In the genomic region with DNA sequence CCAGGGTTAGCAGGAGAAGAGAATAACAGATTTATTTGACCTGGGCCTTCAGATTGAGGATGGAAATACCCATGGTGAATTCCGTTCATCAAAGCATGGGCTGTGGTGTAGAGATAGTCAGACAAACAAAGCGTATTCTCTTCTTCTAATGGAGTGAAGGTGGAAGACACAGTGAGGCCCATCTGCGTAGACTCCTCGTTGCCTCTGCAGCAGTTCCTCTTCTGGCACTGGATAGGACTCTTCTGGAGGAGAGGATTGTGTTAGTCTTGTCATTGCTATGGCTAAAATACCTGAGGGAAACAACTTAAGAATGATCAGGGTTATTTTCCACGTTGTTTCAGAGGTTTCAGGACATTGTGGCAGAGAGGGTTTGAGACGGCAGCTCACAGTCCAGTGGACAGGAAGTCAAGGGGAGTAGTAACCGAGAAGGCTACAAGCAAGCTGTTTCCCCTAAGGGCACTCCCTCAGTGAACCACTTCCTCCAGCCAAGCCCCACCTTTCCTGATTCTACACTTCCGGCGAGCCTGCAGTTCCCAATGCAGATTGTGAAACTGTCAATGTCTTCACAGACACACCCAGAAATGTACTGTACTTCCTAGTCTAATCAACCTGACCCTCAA, we compare ENCODE assay signal across 7 mouse cellular contexts. TPM values are rescaled to one million over a fixed set of nuclear protein-coding genes. Genes with fewer than 3 reads are reported as not detected.
DNase-seq lines count a peak whose midpoint lies in the region; ATAC-seq and TF ChIP-seq lines count a peak whose summit lies in the region.

No protein-coding gene starts in this region.

- no peaks in the 10 kb centered on the region for H3K4me1 ChIP-seq in ES-Bruce4 (ENCODE audit: control insufficient read depth, insufficient read depth, low read length)
- peaks cover 16% of the 10 kb centered on the region for H3K4me1 ChIP-seq in heart, embryonic 16.5 days (ENCODE audit: control insufficient read depth, insufficient read depth, low read length)
- peaks cover 13% of the 10 kb centered on the region for H3K4me1 ChIP-seq in liver, adult 2 months (ENCODE audit: control insufficient read depth, insufficient read depth, low read length)
- peaks cover 8% of the 10 kb centered on the region; the same call in 1 of the 2 replicates for H3K4me1 ChIP-seq in small intestine, adult 2 months (ENCODE audit: control insufficient read depth, insufficient read depth, insufficient read length, low read length)
- no peaks in the 10 kb centered on the region for H3K4me1 ChIP-seq in midbrain, embryonic 10.5 days

- H3K9me3 ChIP-seq in ES-Bruce4 (replicated peaks; ENCODE audit: control insufficient read depth, insufficient read depth, low read length, poor library complexity, severe bottlenecking): no peaks in the 10 kb centered on the region
- no peaks in the 10 kb centered on the region for H3K9me3 ChIP-seq in heart, embryonic 16.5 days (replicated peaks; ENCODE audit: control insufficient read depth, low read length)
- no peaks in the 10 kb centered on the region for H3K9me3 ChIP-seq in midbrain, embryonic 10.5 days (replicated peaks)

- H3K9ac ChIP-seq in ES-Bruce4 (ENCODE audit: low read depth, poor library complexity, severe bottlenecking): 0 out of 2 replicates have a peak overlapping the region, but pooled peaks have one; percentile 29
- no peak overlapping the region for H3K9ac ChIP-seq in heart, embryonic 16.5 days (ENCODE audit: low read length)
- H3K9ac ChIP-seq in liver, adult 2 months (ENCODE audit: low read depth, low read length): peak overlapping the region; percentile 1; the same call in 1 of the 2 replicates

- H3K79me2 ChIP-seq in liver, adult 2 months (ENCODE audit: control insufficient read depth, insufficient read depth, low read length): peaks cover 27% of the 10 kb centered on the region

- no peak for TF ChIP-seq EP300 in ES-Bruce4 (IDR thresholded peaks at IDR 0.05; ENCODE audit: insufficient read depth, low read depth, low read length)

- peaks cover 13% of the 10 kb centered on the region for H3K36me3 ChIP-seq in ES-Bruce4 (ENCODE audit: control insufficient read depth, insufficient read depth, low read length, poor library complexity, severe bottlenecking)
- peaks cover 20% of the 10 kb centered on the region for H3K36me3 ChIP-seq in heart, embryonic 16.5 days (ENCODE audit: control insufficient read depth, insufficient read depth)
- peaks cover 44% of the 10 kb centered on the region for H3K36me3 ChIP-seq in liver, adult 2 months (ENCODE audit: control insufficient read depth, insufficient read depth, low read length)
- peaks cover 27% of the 10 kb centered on the region for H3K36me3 ChIP-seq in small intestine, adult 2 months (ENCODE audit: control insufficient read depth, insufficient read depth, low read length)
- peaks cover 56% of the 10 kb centered on the region for H3K36me3 ChIP-seq in midbrain, embryonic 10.5 days

- 0 out of 2 replicates have a peak overlapping the region, but pooled peaks have one; percentile 3 for H3K4me3 ChIP-seq in ES-Bruce4 (ENCODE audit: low read depth, low read length)
- no peak overlapping the region for H3K4me3 ChIP-seq in heart, embryonic 16.5 days (ENCODE audit: low read length)
- H3K4me3 ChIP-seq in liver, adult 2 months (ENCODE audit: insufficient read depth, low read depth, low read length): no peak overlapping the region; the same call in 1 of the 2 replicates
- H3K4me3 ChIP-seq in small intestine, adult 2 months (ENCODE audit: low read depth, low read length): no peak overlapping the region
- H3K4me3 ChIP-seq in midbrain, embryonic 10.5 days: no peak overlapping the region

- peak overlapping the region; percentile 22 for H3K4me2 ChIP-seq in heart, embryonic 16.5 days (ENCODE audit: low read depth, low read length)

- peak; percentile 63 to 70 for DNase-seq in B cell, adult 2 months
- peak; percentile 52 for DNase-seq in liver, adult 2 months (ENCODE audit: extremely low read depth, low read depth, low spot score)
- DNase-seq in midbrain, embryonic 10.5 days (ENCODE audit: low spot score): no peak

- ATAC-seq in heart, embryonic 16.5 days (replicated peaks; ENCODE audit: extremely low read depth, insufficient read depth, low FRiP score): peak; percentile 56; the same call in 1 of the 2 replicates
- no peak for ATAC-seq in erythroblast, adult 5-6 weeks (replicated peaks; ENCODE audit: low FRiP score, poor library complexity, severe bottlenecking)

- TF ChIP-seq POLR2A in ES-Bruce4 (IDR thresholded peaks at IDR 0.05; ENCODE audit: insufficient read depth, low read length): no peak
- TF ChIP-seq POLR2A in liver, adult 2 months (IDR thresholded peaks at IDR 0.05; ENCODE audit: extremely low read depth, insufficient read depth, low read length): no peak
- peak; percentile 21; the same call in 1 of the 2 replicates for TF ChIP-seq POLR2A in small intestine, adult 2 months (IDR thresholded peaks at IDR 0.05; ENCODE audit: low read depth, low read length)

- H3K27ac ChIP-seq in ES-Bruce4 (ENCODE audit: insufficient read depth, low read length): peak overlapping the region; percentile 46; the same call in 1 of the 2 replicates
- peak overlapping the region; percentile 80 for H3K27ac ChIP-seq in heart, embryonic 16.5 days (ENCODE audit: low read length)
- peak overlapping the region; percentile 48 for H3K27ac ChIP-seq in liver, adult 2 months (replicated peaks; ENCODE audit: insufficient read depth, low read depth, low read length)
- peak overlapping the region; percentile 89 for H3K27ac ChIP-seq in small intestine, adult 2 months (ENCODE audit: insufficient read depth, low read depth, low read length)
- H3K27ac ChIP-seq in midbrain, embryonic 10.5 days (replicated peaks): no peak overlapping the region

- TF ChIP-seq CTCF in ES-Bruce4 (IDR thresholded peaks at IDR 0.05; ENCODE audit: low read depth, low read length): no peak
- no peak for TF ChIP-seq CTCF in liver, adult 2 months (IDR thresholded peaks at IDR 0.05; ENCODE audit: low read depth, low read length)
- no peak for TF ChIP-seq CTCF in small intestine, adult 2 months (IDR thresholded peaks at IDR 0.05; ENCODE audit: extremely low read depth, insufficient read length, insufficient replicate concordance, low read depth, low read length)

- H3K27me3 ChIP-seq in ES-Bruce4 (ENCODE audit: control insufficient read depth, insufficient read depth, low read length, poor library complexity, severe bottlenecking): no peaks in the 10 kb centered on the region
- H3K27me3 ChIP-seq in heart, embryonic 16.5 days (ENCODE audit: control insufficient read depth, insufficient read depth, low read length): no peaks in the 10 kb centered on the region
- no peaks in the 10 kb centered on the region for H3K27me3 ChIP-seq in liver, adult 2 months (ENCODE audit: control insufficient read depth, insufficient read depth, low read length)
- no peaks in the 10 kb centered on the region for H3K27me3 ChIP-seq in small intestine, adult 2 months (ENCODE audit: control insufficient read depth, insufficient read depth, low read length)
- H3K27me3 ChIP-seq in midbrain, embryonic 10.5 days (ENCODE audit: low read depth, poor library complexity, severe bottlenecking): no peaks in the 10 kb centered on the region

- 64% methylated on average over 9 of the region's 9 CpGs for WGBS in heart, embryonic 16.5 days
- 59% methylated on average over 9 of the region's 9 CpGs for WGBS in liver, adult 2 months
- 42% methylated on average over 9 of the region's 9 CpGs for WGBS in small intestine, adult 2 months
- WGBS in midbrain, embryonic 10.5 days: 85% methylated on average over 9 of the region's 9 CpGs

RNA-seq across cellular contexts. Expression of a gene that starts 10.8 kb away (rescaled TPM):
- polyA plus RNA-seq in ES-Bruce4 (2011; ENCODE audit: insufficient read depth, insufficient read length, low read depth, missing spikeins): not detected in 2 replicates
- polyA plus RNA-seq in heart, embryonic 16.5 days (2015; fragmentation: Nextera tagmentation; extraction: Ambion mirVana): 0.26 and 0.31 TPM in 2 replicates
- total RNA-seq in liver, adult 2 months (2014; rRNA removed): 0.40 and 0.46 TPM in 2 replicates
- 0.13 and 0.19 TPM in 2 replicates for polyA plus RNA-seq in liver, adult 2 months (2012; rRNA removed)
- polyA plus RNA-seq in small intestine, adult 2 months (2012; rRNA removed): not detected in 2 replicates
- 4.1 and 5.1 TPM in 2 replicates for polyA plus RNA-seq in midbrain, embryonic 10.5 days (2016; fragmentation: Nextera tagmentation; extraction: Ambion mirVana)
- not detected in 2 replicates for total RNA-seq in erythroblast, adult 5-6 weeks (2015; ENCODE audit: low replicate concordance)
- total RNA-seq in erythroblast, adult 5-6 weeks (2017; ENCODE audit: low replicate concordance): 0.68 TPM in 1 of 2 replicates, not detected in the other

RNA-seq across cellular contexts. Expression of a gene that starts 10.9 kb away (rescaled TPM):
- 6.4 and 6.9 TPM in 2 replicates for polyA plus RNA-seq in ES-Bruce4 (2011; ENCODE audit: insufficient read depth, insufficient read length, low read depth, missing spikeins)
- polyA plus RNA-seq in heart, embryonic 16.5 days (2015; fragmentation: Nextera tagmentation; extraction: Ambion mirVana): 6.1 TPM in 2 replicates
- total RNA-seq in liver, adult 2 months (2014; rRNA removed): 8.5 and 10.1 TPM in 2 replicates
- 1.6 and 2.1 TPM in 2 replicates for polyA plus RNA-seq in liver, adult 2 months (2012; rRNA removed)
- polyA plus RNA-seq in small intestine, adult 2 months (2012; rRNA removed): 0.66 and 0.87 TPM in 2 replicates
- polyA plus RNA-seq in midbrain, embryonic 10.5 days (2016; fragmentation: Nextera tagmentation; extraction: Ambion mirVana): 7.0 and 10.8 TPM in 2 replicates
- 2.7 and 9.8 TPM in 2 replicates for total RNA-seq in erythroblast, adult 5-6 weeks (2015; ENCODE audit: low replicate concordance)
- total RNA-seq in erythroblast, adult 5-6 weeks (2017; ENCODE audit: low replicate concordance): 3.7 and 4.0 TPM in 2 replicates

RNA-seq across cellular contexts. Expression of a gene that starts 13.2 kb away (rescaled TPM):
- 1.6 and 2.7 TPM in 2 replicates for polyA plus RNA-seq in ES-Bruce4 (2011; ENCODE audit: insufficient read depth, insufficient read length, low read depth, missing spikeins)
- 9.7 and 10.0 TPM in 2 replicates for polyA plus RNA-seq in heart, embryonic 16.5 days (2015; fragmentation: Nextera tagmentation; extraction: Ambion mirVana)
- 0.40 and 0.46 TPM in 2 replicates for total RNA-seq in liver, adult 2 months (2014; rRNA removed)
- polyA plus RNA-seq in liver, adult 2 months (2012; rRNA removed): 1.4 and 1.5 TPM in 2 replicates
- 6.9 and 9.1 TPM in 2 replicates for polyA plus RNA-seq in small intestine, adult 2 months (2012; rRNA removed)
- 5.0 and 8.5 TPM in 2 replicates for polyA plus RNA-seq in midbrain, embryonic 10.5 days (2016; fragmentation: Nextera tagmentation; extraction: Ambion mirVana)
- total RNA-seq in erythroblast, adult 5-6 weeks (2015; ENCODE audit: low replicate concordance): not detected in 2 replicates
- total RNA-seq in erythroblast, adult 5-6 weeks (2017; ENCODE audit: low replicate concordance): not detected in 2 replicates

RNA-seq across cellular contexts. Expression of a gene that starts 13.3 kb away (rescaled TPM):
- 17.3 and 18.4 TPM in 2 replicates for polyA plus RNA-seq in ES-Bruce4 (2011; ENCODE audit: insufficient read depth, insufficient read length, low read depth, missing spikeins)
- 15.6 and 16.4 TPM in 2 replicates for polyA plus RNA-seq in heart, embryonic 16.5 days (2015; fragmentation: Nextera tagmentation; extraction: Ambion mirVana)
- 5.0 and 5.4 TPM in 2 replicates for total RNA-seq in liver, adult 2 months (2014; rRNA removed)
- 2.5 and 2.7 TPM in 2 replicates for polyA plus RNA-seq in liver, adult 2 months (2012; rRNA removed)
- polyA plus RNA-seq in small intestine, adult 2 months (2012; rRNA removed): 0.89 and 2.7 TPM in 2 replicates
- polyA plus RNA-seq in midbrain, embryonic 10.5 days (2016; fragmentation: Nextera tagmentation; extraction: Ambion mirVana): 22.5 and 27.2 TPM in 2 replicates
- total RNA-seq in erythroblast, adult 5-6 weeks (2015; ENCODE audit: low replicate concordance): 4.4 and 4.8 TPM in 2 replicates
- 3.6 and 7.0 TPM in 2 replicates for total RNA-seq in erythroblast, adult 5-6 weeks (2017; ENCODE audit: low replicate concordance)

RNA-seq across cellular contexts. Expression of a gene that starts 23.1 kb away (rescaled TPM):
- polyA plus RNA-seq in ES-Bruce4 (2011; ENCODE audit: insufficient read depth, insufficient read length, low read depth, missing spikeins): 37.2 and 41.4 TPM in 2 replicates
- 37.1 and 40.0 TPM in 2 replicates for polyA plus RNA-seq in heart, embryonic 16.5 days (2015; fragmentation: Nextera tagmentation; extraction: Ambion mirVana)
- total RNA-seq in liver, adult 2 months (2014; rRNA removed): 32.0 and 43.4 TPM in 2 replicates
- polyA plus RNA-seq in liver, adult 2 months (2012; rRNA removed): 83.0 and 88.5 TPM in 2 replicates
- 45.0 and 67.6 TPM in 2 replicates for polyA plus RNA-seq in small intestine, adult 2 months (2012; rRNA removed)
- polyA plus RNA-seq in midbrain, embryonic 10.5 days (2016; fragmentation: Nextera tagmentation; extraction: Ambion mirVana): 60.7 and 68.7 TPM in 2 replicates
- total RNA-seq in erythroblast, adult 5-6 weeks (2015; ENCODE audit: low replicate concordance): 28.0 and 33.8 TPM in 2 replicates
- total RNA-seq in erythroblast, adult 5-6 weeks (2017; ENCODE audit: low replicate concordance): 22.7 and 25.8 TPM in 2 replicates
